Mouse (Mus musculus): Measurements from ENCODE around the gene Mboat2. TPM values are rescaled to one million over a fixed set of nuclear protein-coding genes. Genes with fewer than 3 reads are reported as not detected.

Gene Mboat2
- total and polyA plus RNA-seq, 2 experiments from 2014 or later = 60.2 to 73.0 TPM

DNA sequence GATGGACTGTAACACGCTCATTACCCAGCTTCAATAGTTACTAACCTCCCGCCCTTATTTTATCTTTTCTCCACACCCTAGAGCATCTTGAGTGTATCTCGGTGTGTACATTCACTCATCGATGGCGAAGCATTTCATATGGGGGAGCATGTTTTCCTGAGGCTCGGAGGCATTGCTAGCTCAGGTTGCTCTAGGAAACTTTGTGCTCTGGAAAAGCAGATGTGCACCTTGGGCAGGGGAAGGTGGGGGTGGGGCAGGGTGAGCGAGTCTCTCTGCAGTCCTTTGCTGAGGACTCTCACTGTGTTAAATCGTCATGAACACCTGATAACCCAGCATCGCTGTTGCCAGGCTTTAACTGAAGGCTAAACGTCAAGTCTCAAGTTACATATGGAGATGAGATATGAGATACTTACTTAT, 48.9 kb downstream of the Mboat2 start:
- 88% methylated on average over 10 of the region's 10 CpGs for WGBS
- Histone ChIP-seq H3K4me2 (ENCODE audit: low read depth, low read length) (no peak overlapping the region), H3K9ac (replicated peaks; ENCODE audit: low read length) (no peak overlapping the region), H3K4me3 (ENCODE audit: low read length) (no peak overlapping the region), H3K4me1 (ENCODE audit: insufficient read depth, low read length) (no peaks in the 10 kb centered on the region), H3K27me3 (ENCODE audit: insufficient read depth, low read length) (no peaks in the 10 kb centered on the region), H3K27ac (no peak overlapping the region), H3K36me3 (ENCODE audit: insufficient read depth, low read length) (peaks cover 11% of the 10 kb centered on the region), H3K9me3 (ENCODE audit: low read length) (no peaks in the 10 kb centered on the region)
- no peak for ATAC-seq
- DNase-seq (ENCODE audit: low spot score) = no peak
- TF ChIP-seq CTCF (IDR thresholded peaks at IDR 0.05; ENCODE audit: low read depth) = no peak

DNA sequence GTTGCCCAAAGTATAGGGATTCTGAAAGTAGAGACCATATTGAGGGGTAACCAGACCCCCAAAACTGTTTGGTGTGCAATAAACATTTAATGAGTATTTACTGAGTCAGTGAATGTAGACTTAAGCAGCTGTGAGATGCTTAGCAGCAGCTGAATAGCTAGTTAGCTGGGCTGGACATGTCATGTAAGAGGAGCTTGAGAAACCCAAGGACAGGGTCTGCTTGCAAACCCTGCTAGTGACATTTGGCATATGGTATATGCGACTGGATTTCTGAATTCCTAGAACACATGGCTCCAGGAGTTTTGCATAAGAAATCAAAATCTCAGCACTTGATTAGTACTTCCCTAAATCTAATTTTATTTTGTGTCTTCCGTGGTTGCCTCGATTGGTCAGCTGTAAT, 52.6 kb downstream of the Mboat2 start:
- DNase-seq (ENCODE audit: low spot score) = no peak
- no peaks in the 10 kb centered on the region for H3K4me1 ChIP-seq (ENCODE audit: insufficient read depth, low read length)
- H3K27ac ChIP-seq = no peak overlapping the region
- 94% methylated on average over 3 of the region's 3 CpGs for WGBS
- H3K9me3 ChIP-seq (ENCODE audit: low read length) = no peaks in the 10 kb centered on the region
- peaks cover 16% of the 10 kb centered on the region for H3K36me3 ChIP-seq (ENCODE audit: insufficient read depth, low read length)
- TF ChIP-seq CTCF (IDR thresholded peaks at IDR 0.05; ENCODE audit: low read depth) = no peak
- no peak for ATAC-seq
- no peaks in the 10 kb centered on the region for H3K27me3 ChIP-seq (ENCODE audit: insufficient read depth, low read length)
- no peak overlapping the region for H3K4me3 ChIP-seq (ENCODE audit: low read length)
- H3K4me2 ChIP-seq (ENCODE audit: low read depth, low read length) = no peak overlapping the region
- H3K9ac ChIP-seq (replicated peaks; ENCODE audit: low read length) = no peak overlapping the region

DNA sequence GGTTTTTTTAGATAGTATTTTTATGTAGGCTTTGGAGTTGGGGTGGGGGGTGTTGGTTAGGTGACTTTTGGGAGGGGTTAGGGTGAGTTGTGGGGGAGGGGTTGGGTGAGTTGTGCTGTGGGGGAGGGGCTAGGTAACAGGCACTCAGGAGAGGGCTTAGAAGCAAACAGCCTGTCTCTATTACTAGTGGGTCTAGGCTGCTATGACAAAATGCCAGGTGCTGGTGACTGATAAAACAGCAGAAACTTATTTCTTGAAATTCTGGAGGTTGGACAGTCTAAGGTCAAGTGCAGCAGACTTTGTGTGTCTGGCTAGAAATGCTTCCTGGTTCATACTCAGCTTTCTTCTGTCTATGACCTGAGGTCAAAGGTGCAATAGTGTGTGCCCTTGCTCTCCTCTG, 56.1 kb downstream of the Mboat2 start:
- Histone ChIP-seq H3K27me3 (ENCODE audit: insufficient read depth, low read length) (no peaks in the 10 kb centered on the region), H3K9ac (replicated peaks; ENCODE audit: low read length) (no peak overlapping the region), H3K36me3 (ENCODE audit: insufficient read depth, low read length) (peaks cover 16% of the 10 kb centered on the region), H3K9me3 (ENCODE audit: low read length) (no peaks in the 10 kb centered on the region), H3K27ac (no peak overlapping the region), H3K4me1 (ENCODE audit: insufficient read depth, low read length) (no peaks in the 10 kb centered on the region), H3K4me3 (ENCODE audit: low read length) (no peak overlapping the region), H3K4me2 (ENCODE audit: low read depth, low read length) (no peak overlapping the region)
- DNase-seq (ENCODE audit: low spot score) (no peak), ATAC-seq (no peak)
- no peak for TF ChIP-seq CTCF (IDR thresholded peaks at IDR 0.05; ENCODE audit: low read depth)

DNA sequence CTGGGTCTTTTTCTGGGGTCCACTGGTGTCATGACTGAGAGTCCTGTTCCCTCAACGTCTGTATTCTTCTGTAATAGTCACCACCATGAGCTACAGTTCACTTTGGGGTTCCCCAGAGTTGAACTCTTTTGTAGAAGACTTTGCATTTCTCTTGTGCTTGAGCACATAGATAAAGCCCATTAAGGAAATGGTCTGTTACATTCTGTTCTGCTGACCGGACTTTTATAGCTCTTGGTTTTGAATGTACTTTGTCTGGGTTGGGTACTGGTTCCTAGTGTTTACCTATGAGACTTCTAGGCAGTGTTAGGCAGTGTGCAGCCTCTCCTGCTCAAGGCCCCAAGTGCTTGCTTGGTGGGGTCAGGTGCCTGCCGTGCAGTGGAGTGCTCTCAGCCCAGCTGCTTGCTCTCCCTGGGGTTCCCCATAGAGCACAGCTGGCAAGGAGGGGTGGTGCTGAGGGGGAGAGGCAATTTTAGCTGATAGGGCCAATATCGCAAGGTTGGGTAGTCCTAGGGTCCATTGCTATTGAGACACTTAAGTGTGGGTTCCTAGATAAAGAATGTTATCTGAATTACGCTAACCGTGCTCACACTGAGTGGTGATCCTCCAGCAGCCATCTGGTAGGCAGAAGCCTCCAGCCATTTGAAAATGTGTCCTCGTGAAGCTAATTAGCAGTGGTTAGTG, 58.8 kb downstream of the Mboat2 start:
- H3K4me3 ChIP-seq (ENCODE audit: low read length) = no peak overlapping the region
- no peak for TF ChIP-seq CTCF (IDR thresholded peaks at IDR 0.05; ENCODE audit: low read depth)
- no peak overlapping the region for H3K4me2 ChIP-seq (ENCODE audit: low read depth, low read length)
- ATAC-seq (no peak), DNase-seq (ENCODE audit: low spot score) (no peak)
- no peaks in the 10 kb centered on the region for H3K27me3 ChIP-seq (ENCODE audit: insufficient read depth, low read length)
- no peak overlapping the region for H3K9ac ChIP-seq (replicated peaks; ENCODE audit: low read length)
- peaks cover 11% of the 10 kb centered on the region for H3K4me1 ChIP-seq (ENCODE audit: insufficient read depth, low read length)
- no peaks in the 10 kb centered on the region for H3K9me3 ChIP-seq (ENCODE audit: low read length)
- H3K36me3 ChIP-seq (ENCODE audit: insufficient read depth, low read length) = 0 out of 2 replicates have a peak, but pooled peaks cover 4% of the 10 kb centered on the region
- WGBS = 64% methylated on average over 7 of the region's 7 CpGs
- no peak overlapping the region for H3K27ac ChIP-seq

DNA sequence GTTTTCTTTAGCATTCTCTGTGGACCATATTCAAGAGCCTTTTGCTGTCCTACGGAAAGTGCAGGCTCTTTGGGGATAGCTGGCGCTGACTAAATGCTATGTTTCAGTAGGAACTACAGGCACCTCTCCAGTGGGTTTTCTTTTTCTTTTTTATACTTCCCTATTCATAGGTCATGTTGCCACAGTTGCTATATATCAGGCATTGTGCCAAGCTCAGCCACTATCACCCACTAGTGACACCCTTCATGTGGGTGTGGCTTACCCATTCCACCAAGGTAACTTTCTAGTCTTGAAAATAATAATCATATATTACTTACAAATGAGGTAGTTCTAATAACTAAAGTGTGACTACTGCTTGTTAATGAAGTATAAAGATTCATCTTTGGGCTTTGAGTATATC, 59.5 kb downstream of the Mboat2 start:
- no peaks in the 10 kb centered on the region for H3K9me3 ChIP-seq (ENCODE audit: low read length)
- H3K27ac ChIP-seq = no peak overlapping the region
- peaks cover 11% of the 10 kb centered on the region for H3K4me1 ChIP-seq (ENCODE audit: insufficient read depth, low read length)
- H3K4me3 ChIP-seq (ENCODE audit: low read length) = no peak overlapping the region
- H3K27me3 ChIP-seq (ENCODE audit: insufficient read depth, low read length) = no peaks in the 10 kb centered on the region
- 69% methylated on average over 2 of the region's 2 CpGs for WGBS
- no peak overlapping the region for H3K9ac ChIP-seq (replicated peaks; ENCODE audit: low read length)
- DNase-seq (ENCODE audit: low spot score) (no peak), ATAC-seq (no peak)
- no peak overlapping the region for H3K4me2 ChIP-seq (ENCODE audit: low read depth, low read length)
- TF ChIP-seq CTCF (IDR thresholded peaks at IDR 0.05; ENCODE audit: low read depth) = no peak
- H3K36me3 ChIP-seq (ENCODE audit: insufficient read depth, low read length) = 0 out of 2 replicates have a peak, but pooled peaks cover 4% of the 10 kb centered on the region

DNA sequence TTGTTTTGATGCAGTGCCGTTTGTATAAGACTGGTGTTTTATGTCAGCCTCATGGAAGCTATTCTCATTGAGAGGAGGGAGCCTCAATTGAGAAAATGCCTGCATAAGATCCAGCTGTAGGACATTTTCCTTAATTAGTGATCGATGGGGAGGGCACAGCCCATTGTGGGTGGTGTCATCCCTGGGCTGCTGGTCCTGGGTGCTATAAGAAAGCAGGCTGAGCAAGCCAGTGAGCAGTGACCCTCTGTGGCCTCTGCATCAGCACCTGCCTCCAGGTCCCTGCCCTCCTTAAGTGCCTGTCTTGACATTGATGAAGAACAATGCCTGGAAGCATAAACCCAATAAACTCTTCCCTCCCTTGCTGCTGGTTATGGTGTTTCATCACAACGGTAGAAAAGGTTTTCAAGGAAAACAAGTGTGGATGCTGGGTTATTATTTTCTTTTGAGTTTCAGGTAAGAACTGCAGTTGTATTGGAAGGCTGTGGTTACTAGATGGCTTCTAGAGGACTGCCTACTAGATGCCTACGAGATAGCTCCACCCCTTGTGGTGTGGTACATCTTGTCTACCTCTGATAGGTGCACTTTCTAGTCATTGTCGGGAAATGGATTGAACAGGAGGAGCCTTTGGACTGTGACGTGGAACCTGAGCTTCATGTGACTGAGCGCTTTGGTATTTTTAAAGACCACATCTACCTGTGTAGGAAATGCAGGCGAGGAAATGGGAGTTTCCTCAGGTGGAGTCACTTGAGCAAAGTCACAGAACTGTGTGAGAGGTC, 60.2 kb downstream of the Mboat2 start:
- no peak overlapping the region for H3K9ac ChIP-seq (replicated peaks; ENCODE audit: low read length)
- TF ChIP-seq CTCF (IDR thresholded peaks at IDR 0.05; ENCODE audit: low read depth) = no peak
- WGBS = 89% methylated on average over 8 of the region's 8 CpGs
- peaks cover 11% of the 10 kb centered on the region for H3K4me1 ChIP-seq (ENCODE audit: insufficient read depth, low read length)
- H3K9me3 ChIP-seq (ENCODE audit: low read length) = no peaks in the 10 kb centered on the region
- no peak overlapping the region for H3K27ac ChIP-seq
- H3K27me3 ChIP-seq (ENCODE audit: insufficient read depth, low read length) = no peaks in the 10 kb centered on the region
- H3K4me3 ChIP-seq (ENCODE audit: low read length) = no peak overlapping the region
- ATAC-seq = no peak
- H3K36me3 ChIP-seq (ENCODE audit: insufficient read depth, low read length) = 0 out of 2 replicates have a peak, but pooled peaks cover 4% of the 10 kb centered on the region
- H3K4me2 ChIP-seq (ENCODE audit: low read depth, low read length) = no peak overlapping the region
- no peak for DNase-seq (ENCODE audit: low spot score)

DNA sequence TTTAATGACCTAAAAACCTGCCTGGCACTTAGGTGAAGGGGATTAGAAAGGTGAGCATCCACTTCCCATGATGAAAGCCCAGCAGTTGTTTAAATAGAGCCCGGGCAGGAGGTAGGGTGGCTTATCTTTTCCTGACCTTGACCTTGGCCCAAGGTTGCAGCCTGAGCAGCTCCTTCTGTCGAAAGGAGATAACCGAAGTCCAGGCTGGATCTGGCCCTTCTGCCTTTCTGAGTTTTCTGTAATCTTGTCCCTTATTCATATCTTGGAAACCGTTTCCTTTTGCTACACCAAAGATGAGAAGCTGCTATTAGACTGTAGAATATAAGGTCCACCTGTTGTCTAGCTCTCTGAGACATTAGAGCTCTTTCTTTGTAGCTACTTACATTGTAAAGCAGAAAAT, 61.9 kb downstream of the Mboat2 start:
- no peak overlapping the region for H3K27ac ChIP-seq
- H3K4me1 ChIP-seq (ENCODE audit: insufficient read depth, low read length) = peaks cover 11% of the 10 kb centered on the region

More for the DNA sequence above, 61.9 kb downstream of the Mboat2 start:
- Histone ChIP-seq H3K4me3 (ENCODE audit: low read length) (no peak overlapping the region), H3K4me2 (ENCODE audit: low read depth, low read length) (no peak overlapping the region), H3K36me3 (ENCODE audit: insufficient read depth, low read length) (no peaks in the 10 kb centered on the region), H3K27me3 (ENCODE audit: insufficient read depth, low read length) (no peaks in the 10 kb centered on the region), H3K9me3 (ENCODE audit: low read length) (no peaks in the 10 kb centered on the region), H3K9ac (replicated peaks; ENCODE audit: low read length) (no peak overlapping the region)
- no peak for ATAC-seq
- TF ChIP-seq CTCF (IDR thresholded peaks at IDR 0.05; ENCODE audit: low read depth) = no peak
- 86% methylated on average over 4 of the region's 4 CpGs for WGBS
- DNase-seq (ENCODE audit: low spot score) = no peak

All from hindbrain, postnatal 0 days (tissue).